Mouse (Mus musculus): Measurements from ENCODE around the gene Map2k3. TPM values are rescaled to one million over a fixed set of nuclear protein-coding genes. Genes with fewer than 3 reads are reported as not detected.

Gene Map2k3
- polyA plus RNA-seq, 1 experiment, result 406 TPM

DNA sequence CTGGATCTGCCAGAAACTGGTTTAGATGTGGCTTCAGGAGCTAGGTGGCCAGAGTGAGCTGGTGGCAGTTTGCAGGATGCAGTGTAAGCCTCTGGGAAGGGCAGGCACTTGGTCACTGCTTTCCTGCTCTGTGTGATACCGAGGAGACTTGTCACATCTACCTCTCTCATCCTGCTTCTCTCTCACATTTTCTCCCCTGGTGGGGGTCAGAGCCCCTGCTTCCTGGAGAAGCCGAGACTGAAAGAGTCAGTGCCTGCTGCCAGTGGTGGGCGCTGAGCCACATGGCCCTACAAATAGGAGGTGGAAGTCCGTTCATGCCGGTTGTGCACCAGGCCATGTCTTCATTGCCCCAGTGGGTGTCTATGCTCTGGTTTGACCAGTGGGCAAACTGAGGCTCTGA is 8.7 kb downstream of the Map2k3 start:
- no peak for TF ChIP-seq GATA1 (IDR thresholded peaks at IDR 0.05; ENCODE audit: low read length)

DNA sequence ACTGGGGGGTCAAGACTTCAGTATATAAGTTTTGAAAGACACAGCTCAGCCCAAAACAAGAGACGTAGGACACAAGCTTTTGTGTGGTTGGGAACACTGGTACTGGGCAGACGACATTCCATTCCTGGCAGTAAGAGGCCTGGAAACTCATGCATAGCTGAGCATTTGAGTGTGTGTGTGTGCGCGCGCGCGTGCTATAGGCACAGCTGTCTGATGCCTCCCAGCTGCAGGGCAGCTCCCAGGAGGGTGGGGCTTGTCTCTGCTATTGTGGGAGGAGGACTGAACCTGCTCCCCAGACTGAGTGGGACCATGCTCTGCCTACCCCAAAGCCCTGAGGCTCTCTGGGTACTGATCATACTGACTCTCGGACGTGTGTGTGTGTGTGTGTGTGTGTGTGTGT is 9.5 kb downstream of the Map2k3 start:
- no peak for TF ChIP-seq GATA1 (IDR thresholded peaks at IDR 0.05; ENCODE audit: low read length)

DNA sequence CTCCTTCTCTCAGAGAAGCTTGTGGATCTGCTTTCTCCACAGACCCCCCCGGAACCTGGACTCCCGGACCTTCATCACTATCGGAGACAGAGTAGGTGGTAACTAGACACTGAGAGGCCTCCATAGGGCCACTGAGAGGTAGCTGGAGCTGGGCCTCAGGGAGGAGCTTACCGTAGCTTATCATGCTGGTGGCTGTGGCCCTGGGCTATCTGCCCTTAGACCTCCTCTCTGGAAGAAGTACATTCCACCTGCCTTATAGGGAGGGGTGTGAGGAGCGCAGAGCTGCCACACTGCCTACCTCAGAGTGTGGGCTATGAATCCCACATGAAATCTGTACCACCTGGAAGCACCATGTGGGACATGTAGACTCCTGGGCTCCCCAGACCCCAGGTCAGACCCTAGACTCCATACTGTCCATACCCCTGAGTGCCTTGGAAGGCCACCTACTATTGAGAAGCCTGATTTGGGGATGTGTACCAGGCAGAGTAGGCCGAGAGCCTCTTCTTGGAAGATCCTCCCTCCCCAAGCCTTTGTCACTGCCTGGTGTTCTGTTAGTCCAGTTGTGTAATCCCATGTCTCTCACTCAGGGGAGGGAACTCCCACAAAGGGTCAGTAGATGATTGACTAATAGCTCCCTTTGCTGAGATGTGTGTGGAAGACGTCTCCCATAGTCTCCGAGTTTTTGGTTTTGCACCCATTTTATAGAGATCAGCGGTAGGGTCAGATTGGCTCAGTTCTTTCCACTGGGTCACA is 10.6 kb downstream of the Map2k3 start:
- no peak for TF ChIP-seq GATA1 (IDR thresholded peaks at IDR 0.05; ENCODE audit: low read length)

DNA sequence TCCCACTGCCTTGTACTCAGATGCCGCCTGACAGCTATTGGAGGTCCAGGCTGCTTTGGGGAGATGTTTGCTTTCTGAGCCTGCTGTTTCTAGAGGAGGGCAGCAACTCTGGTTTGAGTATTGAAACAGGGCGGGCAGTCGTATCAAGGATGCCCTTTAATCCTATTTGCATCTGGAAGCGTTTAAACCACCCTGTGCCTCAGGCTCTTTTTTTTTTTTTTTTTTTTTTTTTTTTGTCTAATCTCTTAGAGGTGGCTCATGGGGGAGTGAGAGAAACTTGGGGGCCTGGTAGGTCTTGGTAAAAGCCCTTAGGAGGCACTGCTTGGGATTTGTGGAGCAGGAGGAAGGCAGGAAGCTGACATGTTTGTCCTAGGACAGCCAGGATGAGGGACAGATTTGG is 13.2 kb downstream of the Map2k3 start:
- no peak for TF ChIP-seq GATA1 (IDR thresholded peaks at IDR 0.05; ENCODE audit: low read length)

DNA sequence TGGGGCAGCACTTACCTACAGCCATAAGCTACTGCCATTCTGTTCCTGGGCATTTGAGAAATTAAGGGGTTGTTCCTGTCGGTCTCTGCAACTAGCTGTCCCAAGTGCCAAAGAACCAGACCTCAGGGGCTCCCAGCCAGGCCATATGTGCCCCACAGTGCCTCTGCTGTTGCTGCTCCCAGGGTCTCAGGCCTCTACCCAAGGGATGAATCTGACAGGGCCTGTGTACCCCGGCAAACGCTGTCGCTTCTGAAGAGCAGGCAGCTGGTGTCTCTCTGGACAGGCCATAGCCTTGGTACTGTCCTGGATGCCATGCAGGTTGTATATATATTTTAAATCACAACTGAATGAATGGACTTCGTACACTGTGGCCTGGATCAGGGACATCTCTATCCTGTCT is 20.1 kb downstream of the Map2k3 start:
- no peak for TF ChIP-seq GATA1 (IDR thresholded peaks at IDR 0.05; ENCODE audit: low read length)

DNA sequence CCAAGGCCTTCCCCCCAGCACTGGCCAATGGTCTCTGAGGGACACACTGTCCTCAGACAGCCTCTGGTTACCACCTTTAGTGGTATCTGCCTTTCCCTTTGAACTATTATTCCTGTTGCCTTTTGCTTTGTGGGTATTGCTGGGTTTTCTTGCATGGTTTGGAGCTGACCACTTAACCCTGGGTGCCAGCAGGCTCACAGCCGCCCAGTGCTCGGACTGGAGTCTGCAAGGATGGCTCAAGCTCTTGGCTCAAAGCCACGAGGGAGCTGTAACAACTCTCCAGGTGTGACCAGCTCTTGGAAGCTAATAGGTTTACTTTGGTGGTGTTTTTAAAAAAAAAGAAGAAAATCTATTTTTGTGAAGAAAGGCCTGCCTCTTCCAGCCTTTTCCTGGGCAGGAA is 20.5 kb downstream of the Map2k3 start:
- no peak for TF ChIP-seq GATA1 (IDR thresholded peaks at IDR 0.05; ENCODE audit: low read length)

DNA sequence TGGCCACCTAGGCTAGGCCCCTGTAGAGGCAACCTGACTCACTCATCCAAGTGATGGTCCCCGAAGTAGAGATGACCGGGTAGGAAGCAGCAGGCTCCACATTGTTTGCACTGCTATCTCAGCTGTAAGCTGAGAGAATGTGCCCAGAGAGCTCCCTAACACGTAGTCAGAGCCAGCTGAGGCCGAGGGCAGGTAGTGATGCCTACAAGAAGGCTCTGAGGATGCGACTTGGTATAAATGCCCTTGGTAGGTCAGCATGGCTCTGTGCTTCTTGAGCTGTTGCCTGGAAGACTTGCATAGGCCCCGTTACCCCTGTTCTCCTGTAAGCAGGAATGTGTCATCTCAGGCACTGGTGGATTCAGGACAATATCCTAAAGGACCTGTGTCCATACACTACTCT is 21.2 kb downstream of the Map2k3 start:
- TF ChIP-seq GATA1 (IDR thresholded peaks at IDR 0.05; ENCODE audit: low read length), result no peak

DNA sequence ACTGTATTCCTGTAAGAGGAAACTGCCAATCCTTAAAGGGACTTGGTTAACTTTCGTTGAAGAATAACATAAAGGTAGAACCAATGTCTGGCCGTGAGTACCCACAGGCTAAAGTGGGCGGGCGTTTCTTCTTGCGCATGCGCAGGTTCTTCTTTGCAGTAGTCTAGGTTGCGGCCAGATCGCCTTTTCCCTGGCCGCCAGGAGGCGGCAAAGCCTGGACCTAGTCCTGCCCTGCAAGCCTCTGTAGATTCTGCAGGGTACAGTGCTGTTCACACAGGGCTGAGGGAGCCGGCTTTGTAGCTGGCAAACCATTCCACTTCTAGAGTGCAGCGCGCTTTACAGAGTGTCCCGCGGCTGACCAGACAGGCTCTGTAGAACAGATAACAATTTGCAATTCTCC is 22.0 kb downstream of the Map2k3 start:
- no peak for TF ChIP-seq GATA1 (IDR thresholded peaks at IDR 0.05; ENCODE audit: low read length)

DNA sequence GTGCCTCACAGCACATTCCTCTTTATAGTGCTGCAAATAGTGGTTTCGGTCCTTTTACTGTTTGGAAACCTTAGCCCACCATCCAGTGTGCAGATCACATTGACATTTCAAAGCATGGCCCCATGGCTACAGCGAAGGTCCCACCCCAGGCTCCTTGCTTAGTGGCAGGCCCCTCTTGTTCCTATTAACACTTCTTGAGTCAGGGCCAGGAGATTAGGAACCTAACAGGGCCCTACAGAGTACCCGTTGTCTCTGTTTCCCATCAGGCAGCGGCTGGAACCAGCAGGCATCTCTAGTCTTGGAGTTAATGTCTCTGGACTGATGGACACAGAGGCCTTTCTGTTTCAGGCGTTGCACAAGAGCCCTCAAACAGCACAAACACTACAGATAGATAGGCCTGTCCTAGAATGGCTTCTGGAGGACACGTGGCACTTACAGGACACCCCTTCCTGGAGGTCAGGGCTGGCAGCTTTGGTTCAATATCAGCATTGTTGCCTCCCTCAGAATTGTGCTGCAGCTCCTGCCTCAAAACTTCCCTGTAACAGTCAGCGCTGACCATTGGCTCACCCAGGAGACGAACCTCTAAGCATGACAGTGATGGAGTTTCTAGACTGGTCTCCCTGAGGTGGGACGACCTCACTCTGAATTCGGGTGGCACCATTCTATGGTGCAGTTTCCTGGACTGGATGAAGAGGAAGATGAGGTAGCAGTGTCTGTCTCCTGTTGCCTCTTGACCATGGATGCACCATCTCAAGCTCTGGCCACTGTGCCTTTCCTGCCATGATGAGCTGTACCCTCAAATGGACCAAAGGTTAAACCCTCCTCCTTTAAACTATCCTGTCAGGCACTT is 22.6 kb downstream of the Map2k3 start:
- TF ChIP-seq GATA1 (IDR thresholded peaks at IDR 0.05; ENCODE audit: low read length), result no peak

DNA sequence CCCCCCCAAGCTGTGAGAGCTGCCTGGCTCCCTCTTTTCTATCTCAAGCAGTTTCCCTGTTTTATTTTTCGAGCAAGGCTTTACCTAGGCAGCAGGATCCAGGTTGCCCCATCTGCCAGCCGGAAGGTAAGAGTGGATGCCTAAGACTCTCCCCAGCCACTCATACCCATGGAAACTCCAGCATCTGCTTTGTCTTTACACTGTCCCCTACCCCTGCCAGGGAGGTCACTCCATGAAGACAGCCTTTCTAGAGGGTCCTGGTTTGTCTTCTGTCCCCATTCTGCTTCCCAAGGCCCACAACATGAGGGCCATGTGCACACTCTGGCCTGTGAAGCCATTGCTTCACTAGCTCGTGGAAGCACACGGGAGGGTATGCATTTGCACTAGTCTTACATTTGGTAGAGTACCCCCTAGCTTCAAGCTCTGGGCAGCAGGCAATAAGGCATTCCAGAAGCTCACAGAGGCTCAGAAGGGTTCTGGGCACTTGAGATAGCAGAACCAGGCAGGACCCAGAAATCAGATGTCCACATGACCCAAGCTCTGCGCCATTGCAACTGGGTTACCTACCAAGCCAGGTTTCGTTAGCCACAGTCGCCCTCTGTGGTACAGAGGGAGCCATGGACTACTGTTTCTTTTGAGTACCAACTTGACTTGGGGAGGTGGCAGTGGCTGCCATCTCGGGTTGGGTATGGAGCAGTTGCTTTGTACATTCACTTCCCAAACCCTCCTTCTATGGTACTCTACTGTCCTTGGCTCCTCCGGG is 24.0 kb downstream of the Map2k3 start:
- TF ChIP-seq GATA1 (IDR thresholded peaks at IDR 0.05; ENCODE audit: low read length), result no peak

DNA sequence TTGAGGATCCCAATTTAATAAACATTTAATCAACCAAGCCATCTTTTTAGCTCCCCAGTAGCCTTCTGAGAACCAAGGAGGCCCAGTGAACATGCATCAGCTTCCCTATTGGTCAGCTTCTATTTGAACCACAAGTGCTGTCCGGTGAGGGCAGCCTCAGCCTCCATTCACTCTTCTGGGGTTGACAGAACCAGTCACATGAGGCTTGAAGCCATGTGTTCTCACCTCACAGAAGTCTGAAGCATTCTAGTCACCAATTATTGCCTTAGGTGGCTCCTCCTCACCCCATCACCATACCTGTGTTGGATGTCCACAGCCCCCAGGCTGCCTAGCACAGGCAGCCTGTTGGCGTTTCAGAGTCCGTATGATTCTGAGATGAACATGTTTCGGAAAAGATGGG is 27.1 kb downstream of the Map2k3 start:
- TF ChIP-seq GATA1 (IDR thresholded peaks at IDR 0.05; ENCODE audit: low read length), result no peak

DNA sequence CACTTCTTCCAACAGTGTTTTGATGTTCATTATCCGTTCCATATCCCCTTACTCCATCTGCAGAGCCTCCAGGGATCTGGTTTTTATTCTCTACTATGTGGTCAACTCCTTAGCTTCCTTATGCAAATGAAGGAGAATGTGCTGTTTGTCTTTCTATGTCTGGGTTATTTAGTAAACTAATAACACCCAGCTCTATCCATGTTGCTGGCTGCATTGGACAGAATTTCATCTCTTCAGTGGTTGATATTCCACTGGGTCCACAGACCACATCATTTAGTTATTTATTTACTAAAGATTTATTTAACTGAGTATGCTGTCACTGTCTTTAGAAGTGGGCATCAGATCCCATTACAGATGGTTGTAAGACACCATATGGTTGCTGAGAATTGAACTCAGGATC is 29.3 kb downstream of the Map2k3 start:
- TF ChIP-seq GATA1 (IDR thresholded peaks at IDR 0.05; ENCODE audit: low read length), result no peak

DNA sequence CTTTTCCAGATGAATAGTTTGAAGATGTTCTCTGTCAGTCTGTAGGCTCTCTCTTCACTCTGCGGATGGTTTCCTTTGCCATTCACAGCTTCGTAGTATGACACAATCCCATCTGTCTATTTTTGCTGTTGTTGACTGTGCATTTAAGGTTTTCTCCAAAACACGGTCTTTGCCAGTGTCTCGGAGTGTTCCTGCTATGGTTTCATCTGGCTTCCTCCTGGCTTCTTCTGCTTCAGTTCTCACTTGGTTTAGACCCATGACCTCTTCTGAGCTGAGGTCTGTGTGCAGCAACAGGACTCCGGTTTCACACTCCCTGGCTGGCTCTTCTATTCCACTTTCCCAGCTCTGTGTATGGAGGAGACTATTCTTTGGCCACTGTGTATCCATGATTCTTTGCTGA is 30.9 kb downstream of the Map2k3 start:
- TF ChIP-seq GATA1 (IDR thresholded peaks at IDR 0.05; ENCODE audit: low read length), result no peak

DNA sequence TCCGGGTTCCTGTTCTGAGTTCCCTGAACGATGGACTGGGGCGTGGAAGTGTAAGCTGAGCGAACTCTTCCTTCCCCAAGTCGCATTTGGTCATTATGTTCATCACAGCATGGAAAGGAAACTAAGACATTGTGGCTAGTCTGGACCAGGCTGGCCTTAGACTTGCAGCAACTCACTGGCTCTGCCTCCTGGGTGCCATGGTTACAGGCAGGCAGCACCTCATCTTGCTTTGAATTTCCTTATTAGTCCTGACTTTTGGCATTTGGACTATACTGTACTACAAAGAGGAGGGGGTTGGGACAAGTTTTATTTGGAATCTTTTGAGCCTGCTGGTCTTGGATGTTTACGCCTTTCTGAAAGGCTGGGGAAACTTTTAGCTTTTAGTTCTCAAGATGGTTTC is 35.1 kb downstream of the Map2k3 start:
- TF ChIP-seq GATA1 (IDR thresholded peaks at IDR 0.05; ENCODE audit: low read length), result no peak

DNA sequence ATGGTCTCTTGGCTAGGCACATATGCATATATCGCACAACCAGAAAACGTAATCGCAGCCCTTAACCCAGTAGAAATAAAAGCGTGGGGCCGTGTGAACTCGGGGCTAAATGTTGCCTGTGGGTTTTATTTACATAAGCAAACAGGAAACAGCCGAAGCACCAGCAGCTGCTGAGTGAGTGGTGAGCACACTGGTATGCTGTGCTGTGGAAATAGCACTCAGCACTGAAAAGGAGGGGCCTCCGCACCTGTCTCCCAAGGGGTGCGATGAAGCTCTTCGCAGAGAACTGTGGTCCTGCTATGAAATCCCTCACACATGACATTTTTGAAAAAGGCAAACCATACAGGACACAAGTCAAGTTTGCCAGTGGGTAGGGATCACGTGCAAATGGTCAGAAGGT is 43.3 kb downstream of the Map2k3 start:
- no peak for TF ChIP-seq GATA1 (IDR thresholded peaks at IDR 0.05; ENCODE audit: low read length)

DNA sequence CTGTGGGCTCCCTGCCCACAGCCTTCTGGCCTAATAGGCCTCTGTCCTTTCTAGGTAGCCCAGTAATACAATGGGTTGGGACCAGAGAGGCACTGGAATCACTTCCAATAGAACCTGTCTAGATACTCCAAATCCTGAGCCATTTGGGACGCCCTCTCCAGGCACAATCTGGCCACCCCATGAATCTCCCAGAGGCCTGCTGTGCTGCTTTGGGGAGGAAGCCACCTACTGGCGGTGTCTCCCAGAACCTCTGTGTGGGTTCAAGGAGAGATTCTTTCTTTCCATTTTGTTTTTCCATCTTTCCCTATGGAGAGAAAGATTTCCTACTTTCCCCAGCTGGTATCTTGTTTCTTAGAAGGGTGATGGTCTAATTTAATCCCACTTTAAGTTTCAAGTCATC is 44.4 kb downstream of the Map2k3 start:
- no peak for TF ChIP-seq GATA1 (IDR thresholded peaks at IDR 0.05; ENCODE audit: low read length)

All from G1E-ER4 (cell line).